32 mouse cellular contexts compared by ENCODE assay signal in the genomic region with DNA sequence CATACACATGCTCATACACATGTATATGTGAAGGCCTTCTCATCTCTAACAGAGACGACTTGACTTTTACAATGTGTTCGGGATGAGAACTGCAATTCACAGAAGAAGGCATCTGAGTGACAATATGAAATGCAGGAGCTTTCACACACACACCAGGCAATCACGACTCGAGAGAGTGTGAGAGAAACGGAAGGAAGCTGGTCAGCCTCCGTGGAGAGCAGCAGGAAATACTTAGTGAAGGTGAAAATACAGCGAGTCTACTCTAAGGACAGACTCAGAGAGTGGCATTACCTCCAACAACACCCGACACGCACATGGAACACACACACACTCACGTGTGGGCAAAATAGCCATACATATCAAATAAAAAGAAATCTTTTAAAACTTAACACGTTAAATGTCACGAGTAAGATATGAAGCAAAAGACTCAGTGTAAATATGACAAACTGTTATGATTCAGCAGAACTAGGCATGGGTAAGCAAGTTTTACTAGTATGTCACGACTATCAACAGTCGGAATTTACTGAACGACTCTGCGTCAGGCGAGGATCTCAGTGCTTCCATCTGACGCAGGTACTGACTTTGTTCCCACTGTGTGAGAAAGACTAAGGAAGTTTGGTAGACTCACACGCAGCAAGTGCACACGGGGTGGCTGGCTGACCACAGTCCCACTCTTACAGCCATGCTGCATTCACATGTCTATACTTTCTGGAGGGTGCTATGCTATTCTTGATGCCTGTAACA. TPM values are rescaled to one million over a fixed set of nuclear protein-coding genes. Genes with fewer than 3 reads are reported as not detected.
DNase-seq lines count a peak whose midpoint lies in the region; ATAC-seq and TF ChIP-seq lines count a peak whose summit lies in the region.
"Had no signal": no experiment of that assay in that cellular context is flagged by ENCODE, and none has a peak within 500 bp of the region (broad histone marks: within the 10 kb centered on the region; RNA-seq: fewer than 3 reads in every experiment).

No protein-coding gene starts in this region.

- peak; percentile 7 for DNase-seq in thymus, adult 2 months
- DNase-seq in thymus, postnatal 10 days (ENCODE audit: low spot score in 2 of 2) = no peak
- peak; percentile 40 for DNase-seq in T-cell, adult 2 months (ENCODE audit: low spot score)
- DNase-seq in kidney, adult 18-20 months = no peak
- DNase-seq in left cerebral cortex, adult 9 months (ENCODE audit: low spot score in 2 of 2) = no peak
- DNase-seq in lung, postnatal 4 days = no peak
- DNase-seq: adrenal gland, adult 2 months; adrenal gland, postnatal 36 days; cerebellum, adult 2 months; cerebellum, postnatal 14 days; gastrocnemius, postnatal 14 days; heart, postnatal 4 days; kidney, adult 9 months; kidney, postnatal 10 days; layer of hippocampus, postnatal 36 days; liver, embryonic 13.5 days; lung, adult 18-20 months; lung, postnatal 10 days; midbrain, embryonic 14.5 days; right cerebral cortex, postnatal 4 days; thymus, adult 18-20 months had no signal

- 44% methylated on average over 20 of the region's 20 CpGs for WGBS in thymus, adult 2 months

- no peaks in the 10 kb centered on the region for H3K27me3 ChIP-seq in thymus, adult 2 months (ENCODE audit: control insufficient read depth, insufficient read depth, low read length)
- H3K27me3 ChIP-seq: hindbrain, embryonic 15.5 days; limb, embryonic 15.5 days; liver, embryonic 13.5 days; neural tube, embryonic 12.5 days had no signal

- H3K4me1 ChIP-seq in thymus, adult 2 months (replicated peaks; ENCODE audit: control insufficient read depth, insufficient read depth, low read length) = no peaks in the 10 kb centered on the region
- H3K4me1 ChIP-seq: hindbrain, embryonic 15.5 days; limb, embryonic 10.5 days; limb, embryonic 15.5 days; liver, embryonic 13.5 days; neural tube, embryonic 12.5 days had no signal

- no peak overlapping the region for H3K27ac ChIP-seq in thymus, adult 2 months (ENCODE audit: control insufficient read depth, insufficient read depth, low read length)
- H3K27ac ChIP-seq: hindbrain, embryonic 15.5 days; limb, embryonic 10.5 days; limb, embryonic 15.5 days; liver, embryonic 13.5 days; neural tube, embryonic 12.5 days; stomach, postnatal 0 days had no signal

- no peak for TF ChIP-seq CTCF in thymus, adult 2 months (IDR thresholded peaks at IDR 0.05; ENCODE audit: borderline replicate concordance, control insufficient read depth, extremely low read depth, insufficient read depth, low read length, poor library complexity)

- TF ChIP-seq POLR2A in thymus, adult 2 months (IDR thresholded peaks at IDR 0.05; ENCODE audit: control insufficient read depth, extremely low read depth, insufficient read depth, low read length, poor library complexity) = no peak

- no peak overlapping the region for H3K4me3 ChIP-seq in thymus, adult 2 months (ENCODE audit: control insufficient read depth, insufficient read depth, low read length)
- H3K4me3 ChIP-seq: hindbrain, embryonic 15.5 days; limb, embryonic 10.5 days; limb, embryonic 15.5 days; liver, embryonic 13.5 days; neural tube, embryonic 12.5 days had no signal

- peak; percentile 43 for ATAC-seq in inflammation-experienced regulatory T-cells, adult 6 months
- ATAC-seq: forebrain, embryonic 14.5 days; intestine, embryonic 16.5 days had no signal

- no peaks in the 10 kb centered on the region for H3K36me3 ChIP-seq in thymus, adult 2 months (ENCODE audit: control insufficient read depth, insufficient read depth, low read length)

RNA-seq across cellular contexts. Expression of gene Ift172, which starts 11.5 kb away (rescaled TPM):
- polyA plus RNA-seq in thymus, adult 2 months (2012; rRNA removed) = 19.1 and 21.6 TPM in 2 replicates
- polyA plus RNA-seq in inflammation-experienced regulatory T-cells, adult 6 months (2017; shearing (Covaris generic)) = 1 to 10 TPM; 3.3 to 4.4 (median 4.3) TPM

RNA-seq across cellular contexts. Expression of gene Fndc4, which starts 16.5 kb away (rescaled TPM):
- polyA plus RNA-seq in thymus, adult 2 months (2012; rRNA removed) = 1.8 and 2.4 TPM in 2 replicates
- polyA plus RNA-seq in inflammation-experienced regulatory T-cells, adult 6 months (2017; shearing (Covaris generic)) = not detected
- polyA plus RNA-seq: G1E had no signal

RNA-seq across cellular contexts. Expression of gene Gckr, which starts 17.8 kb away (rescaled TPM):
- polyA plus RNA-seq in thymus, adult 2 months (2012; rRNA removed) = 0.05 and 0.64 TPM in 2 replicates
- polyA plus RNA-seq in inflammation-experienced regulatory T-cells, adult 6 months (2017; shearing (Covaris generic)) = under 1 TPM in 2 of 3 experiments, not detected in 1; 0.15 to 0.48 TPM
- polyA plus RNA-seq: forebrain, embryonic 14.5 days; G1E; limb, embryonic 15.5 days had no signal

RNA-seq across cellular contexts. Expression of gene Krtcap3, which starts 27.9 kb away (rescaled TPM):
- polyA plus RNA-seq in thymus, adult 2 months (2012; rRNA removed) = 48.1 and 56.2 TPM in 2 replicates
- 10 to 100 TPM; 25.8 to 27.7 (median 26.9) TPM for polyA plus RNA-seq in inflammation-experienced regulatory T-cells, adult 6 months (2017; shearing (Covaris generic))

RNA-seq across cellular contexts. Expression of gene Gm9970, which starts 38.4 kb away (rescaled TPM):
- 0.29 and 0.69 TPM in 2 replicates for polyA plus RNA-seq in thymus, adult 2 months (2012; rRNA removed)
- polyA plus RNA-seq in inflammation-experienced regulatory T-cells, adult 6 months (2017; shearing (Covaris generic)) = not detected
- polyA plus RNA-seq: brain, embryonic 14.5 days; cerebellum, adult 2 months; large intestine, adult 2 months; liver, embryonic 13.5 days had no signal

Comparison
In these comparisons a context has a peak if more than half of its experiments do, and no peak if none do; other contexts are left out.
1. DNase-seq: peak in thymus, adult 2 months (single experiment) and T-cell, adult 2 months (single experiment); none in thymus, postnatal 10 days (0 of 2), kidney, adult 18-20 months (single experiment), left cerebral cortex, adult 9 months (0 of 2) and lung, postnatal 4 days (0 of 2).